Mouse (Mus musculus) heart, adult 2 months (tissue): ENCODE measurements around the gene 4931406P16Rik. TPM values are rescaled to one million over a fixed set of nuclear protein-coding genes. Genes with fewer than 3 reads are reported as not detected.

Source experiments
- DNase-seq, 2 experiments: peaks; one replicate each; pipeline ENCODE4 v3.0.0; 2021
- H3K27ac ChIP-seq: fragments of 200-600 bp; 2 replicates; pipeline ENCODE4 v1.8.1; 2022
- H3K27me3 ChIP-seq: fragments of 200-500 bp; 2 replicates; pipeline ENCODE4 v1.6.1; 2012; ENCODE audit warnings: mild to moderate bottlenecking, low read length, inconsistent platforms, mixed read lengths; ENCODE audit not compliant: control insufficient read depth, insufficient read depth
- H3K36me3 ChIP-seq: fragments of 200-500 bp; 2 replicates; pipeline ENCODE4 v1.6.1; 2012; ENCODE audit warnings: low read length, inconsistent platforms; ENCODE audit not compliant: control insufficient read depth, insufficient read depth
- H3K4me1 ChIP-seq: fragments of 200-500 bp; 2 replicates; pipeline ENCODE4 v1.6.1; 2011; ENCODE audit warnings: low read length; ENCODE audit not compliant: control insufficient read depth, insufficient read depth
- H3K4me3 ChIP-seq: fragments of 200-600 bp; 2 replicates; pipeline ENCODE4 v1.8.1; 2022
- H3K79me2 ChIP-seq: fragments of 200-500 bp; replicated peaks from 2 replicates; pipeline ENCODE4 v1.6.1; 2012; ENCODE audit warnings: mild to moderate bottlenecking, inconsistent platforms, low read length, moderate library complexity, mixed read lengths; ENCODE audit not compliant: control insufficient read depth, insufficient read depth
- H3K9ac ChIP-seq: fragments of 200-500 bp; 2 replicates; pipeline ENCODE4 v1.6.1; 2012; ENCODE audit warnings: low read depth, mild to moderate bottlenecking, control low read depth, inconsistent platforms, low read length, mixed read lengths
- CTCF ChIP-seq: fragments of 200-600 bp; IDR thresholded peaks from 2 replicates; pipeline ENCODE4 v1.8.1; 2022; ENCODE audit warnings: antibody characterized with exemption, mild to moderate bottlenecking, moderate library complexity
- EP300 ChIP-seq: fragments of 200-500 bp; IDR thresholded peaks from 2 replicates; pipeline ENCODE4 v1.6.1; 2011; ENCODE audit warnings: low read depth, low read length, control low read depth; ENCODE audit not compliant: insufficient read depth
- POLR2A ChIP-seq: fragments of 200-500 bp; IDR thresholded peaks from 2 replicates; pipeline ENCODE4 v1.6.1; 2011; ENCODE audit warnings: mild to moderate bottlenecking, low read depth, low read length, control low read depth; ENCODE audit not compliant: insufficient read depth
- WGBS: fragments of 180-500 bp; shearing (Covaris S2); methylation state at CpG from one replicate; pipeline ENCODE4 v1.1.7; 2018; 5-methylcytosine and 5-hydroxymethylcytosine counted together
- intact Hi-C: fragments of 180-260 bp; cut with DNase I; formaldehyde crosslinking; loops from one replicate; pipeline ENCODE4 v1.15.1; 2025
- polyA plus RNA-seq: library from polyadenylated mRNA; depleted of rRNA; stranded (reverse); fragments of >200 nt; gene quantifications from 2 replicates; pipeline ENCODE4 v1.2.3, GENCODE M21; 2012
- total RNA-seq, 2 experiments: library from RNA; stranded (reverse); gene quantifications; 2 replicates each; pipeline ENCODE4 v1.2.3; 2021

Gene 4931406P16Rik
- total and polyA plus RNA-seq, 3 experiments: 24.9 to 44.1 (median 40.7) TPM

GRCm38 (mm10) chr7:34222340-34222739 lies 91.0 kb downstream of the 4931406P16Rik start:
- no peak overlapping the region for H3K4me3 ChIP-seq
- TF ChIP-seq CTCF (0 out of 2 replicates have a peak, but pooled peaks have one; percentile 13), POLR2A (no peak)
- no peaks in the 10 kb centered on the region; the same call in 1 of the 2 replicates for H3K36me3 ChIP-seq
- H3K79me2 ChIP-seq: no peaks in the 10 kb centered on the region; the same call in 1 of the 2 replicates
- H3K27me3 ChIP-seq: no peaks in the 10 kb centered on the region
- 95% methylated on average over 10 of the region's 10 CpGs for WGBS
- DNase-seq: no peak
- no peak overlapping the region for H3K9ac ChIP-seq
- peaks cover 2% of the 10 kb centered on the region; the same call in 1 of the 2 replicates for H3K4me1 ChIP-seq
- no peak overlapping the region for H3K27ac ChIP-seq
- intact Hi-C loops: no loop called here

GRCm38 (mm10) chr7:34221594-34222250 lies 91.6 kb downstream of the 4931406P16Rik start:
- intact Hi-C loops: no loop called here
- no peak overlapping the region for H3K27ac ChIP-seq
- no peaks in the 10 kb centered on the region for H3K36me3 ChIP-seq
- TF ChIP-seq EP300 (no peak), POLR2A (no peak), CTCF (no peak)
- no peaks in the 10 kb centered on the region; the same call in 1 of the 2 replicates for H3K79me2 ChIP-seq
- H3K4me1 ChIP-seq: no peaks in the 10 kb centered on the region; the same call in 1 of the 2 replicates
- WGBS: 80% methylated on average over 9 of the region's 9 CpGs
- no peak overlapping the region for H3K9ac ChIP-seq
- H3K4me3 ChIP-seq: no peak overlapping the region
- H3K27me3 ChIP-seq: no peaks in the 10 kb centered on the region
- no peak for DNase-seq

GRCm38 (mm10) chr7:34218496-34218895 lies 94.9 kb downstream of the 4931406P16Rik start:
- Histone ChIP-seq H3K4me1 (peaks cover 2% of the 10 kb centered on the region; the same call in 1 of the 2 replicates), H3K4me3 (no peak overlapping the region), H3K36me3 (no peaks in the 10 kb centered on the region), H3K27me3 (no peaks in the 10 kb centered on the region), H3K79me2 (no peaks in the 10 kb centered on the region), H3K9ac (no peak overlapping the region), H3K27ac (no peak overlapping the region)
- WGBS: 68% methylated on average over 1 of the region's 1 CpGs
- intact Hi-C loops: no loop called here
- no peak for DNase-seq
- no peak for TF ChIP-seq POLR2A
- no peak for TF ChIP-seq CTCF
- no peak for TF ChIP-seq EP300

- H3K4me3 ChIP-seq: no peak overlapping the region
- 89% methylated on average over 10 of the region's 10 CpGs for WGBS
- DNase-seq: no peak
- H3K36me3 ChIP-seq: no peaks in the 10 kb centered on the region
- H3K27me3 ChIP-seq: no peaks in the 10 kb centered on the region
- H3K79me2 ChIP-seq: no peaks in the 10 kb centered on the region
- intact Hi-C loops: no loop called here
- H3K4me1 ChIP-seq: peaks cover 2% of the 10 kb centered on the region; the same call in 1 of the 2 replicates
- H3K9ac ChIP-seq: no peak overlapping the region
- no peak for TF ChIP-seq CTCF
- no peak for TF ChIP-seq EP300
- TF ChIP-seq POLR2A: no peak
- no peak overlapping the region for H3K27ac ChIP-seq
These were observed 96.9 kb downstream of the 4931406P16Rik start for GRCm38 (mm10) chr7:34216474-34216873.

DNA sequence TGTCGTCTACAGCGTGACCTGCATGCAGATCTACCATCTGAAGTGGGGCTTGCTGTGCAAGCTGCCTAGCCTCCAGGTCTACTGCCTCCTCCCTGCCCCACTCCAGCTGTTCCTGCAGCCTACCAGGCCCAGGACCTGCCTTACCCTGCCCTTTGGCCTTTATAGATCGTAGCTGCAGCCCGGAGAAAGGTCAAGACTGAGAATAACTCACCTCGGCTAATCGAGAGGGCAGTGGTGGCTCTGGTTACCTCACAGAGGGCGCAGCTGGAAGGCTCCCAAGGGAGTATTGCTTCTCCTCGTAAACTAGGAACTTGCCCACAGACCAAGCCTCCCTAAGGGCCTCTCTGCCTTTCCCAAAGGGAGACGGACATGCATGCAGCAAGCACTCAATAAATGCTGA lies 97.9 kb downstream of the 4931406P16Rik start:
- intact Hi-C loops: no loop called here
- no peaks in the 10 kb centered on the region for H3K79me2 ChIP-seq
- H3K36me3 ChIP-seq: no peaks in the 10 kb centered on the region
- WGBS: 77% methylated on average over 9 of the region's 9 CpGs
- no peak overlapping the region for H3K27ac ChIP-seq
- no peak for TF ChIP-seq POLR2A
- TF ChIP-seq CTCF: no peak
- no peak for TF ChIP-seq EP300
- H3K27me3 ChIP-seq: no peaks in the 10 kb centered on the region
- no peak overlapping the region for H3K9ac ChIP-seq
- peaks cover 2% of the 10 kb centered on the region; the same call in 1 of the 2 replicates for H3K4me1 ChIP-seq
- H3K4me3 ChIP-seq: no peak overlapping the region
- DNase-seq: no peak

- Histone ChIP-seq H3K4me1 (peaks cover 2% of the 10 kb centered on the region; the same call in 1 of the 2 replicates), H3K79me2 (no peaks in the 10 kb centered on the region; the same call in 1 of the 2 replicates), H3K9ac (no peak overlapping the region), H3K27ac (no peak overlapping the region), H3K27me3 (no peaks in the 10 kb centered on the region), H3K36me3 (no peaks in the 10 kb centered on the region), H3K4me3 (no peak overlapping the region)
- intact Hi-C loops: no loop called here
- TF ChIP-seq CTCF (no peak), POLR2A (no peak), EP300 (no peak)
- 81% methylated on average over 8 of the region's 8 CpGs for WGBS
- peak in 1 of 2 experiments; percentile 28 for DNase-seq
These were observed 98.7 kb downstream of the 4931406P16Rik start for GRCm38 (mm10) chr7:34214644-34215043.
